Mouse (Mus musculus): ENCODE results near the gene Fam155a. TPM values are rescaled to one million over a fixed set of nuclear protein-coding genes. Genes with fewer than 3 reads are reported as not detected.

Fam155a gene
- polyA plus RNA-seq, 1 experiment from 2014 or later: 31.5 TPM

DNA sequence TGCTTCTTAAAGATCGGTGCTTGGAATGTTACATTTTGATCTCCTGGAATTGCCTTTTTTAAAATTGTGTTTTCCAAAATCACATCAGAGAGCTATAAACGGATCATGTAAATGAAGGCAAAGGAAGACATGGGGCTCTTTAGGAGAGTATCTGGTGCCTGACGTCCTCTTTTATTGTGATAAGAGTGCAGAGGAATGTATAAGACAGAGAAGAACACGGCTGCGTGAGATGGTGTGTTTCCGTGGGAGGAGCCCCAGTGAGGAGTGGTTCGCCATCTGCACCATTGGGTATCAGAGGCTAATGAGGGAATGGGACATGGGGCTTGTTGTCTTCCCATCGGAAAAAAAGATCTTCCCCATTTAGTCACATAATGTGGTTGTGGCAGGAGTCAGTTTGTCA lies 506.6 kb downstream of the Fam155a start:
- no peak for ATAC-seq
- Histone ChIP-seq H3K27ac (ENCODE audit: low read length) (no peak overlapping the region), H3K36me3 (ENCODE audit: control insufficient read depth, insufficient read depth, low read length) (no peaks in the 10 kb centered on the region), H3K4me2 (ENCODE audit: low read length) (no peak overlapping the region), H3K9me3 (replicated peaks; ENCODE audit: control insufficient read depth, low read length, poor library complexity, severe bottlenecking) (no peaks in the 10 kb centered on the region), H3K4me1 (ENCODE audit: control insufficient read depth, insufficient read depth, low read length) (peaks cover 2% of the 10 kb centered on the region; the same call in 1 of the 2 replicates), H3K27me3 (ENCODE audit: control insufficient read depth, insufficient read depth, low read depth, low read length) (no peaks in the 10 kb centered on the region), H3K4me3 (ENCODE audit: low read depth, low read length) (no peak overlapping the region), H3K9ac (ENCODE audit: low read depth, low read length) (no peak overlapping the region)
- WGBS: 88% methylated on average over 8 of the region's 8 CpGs

DNA sequence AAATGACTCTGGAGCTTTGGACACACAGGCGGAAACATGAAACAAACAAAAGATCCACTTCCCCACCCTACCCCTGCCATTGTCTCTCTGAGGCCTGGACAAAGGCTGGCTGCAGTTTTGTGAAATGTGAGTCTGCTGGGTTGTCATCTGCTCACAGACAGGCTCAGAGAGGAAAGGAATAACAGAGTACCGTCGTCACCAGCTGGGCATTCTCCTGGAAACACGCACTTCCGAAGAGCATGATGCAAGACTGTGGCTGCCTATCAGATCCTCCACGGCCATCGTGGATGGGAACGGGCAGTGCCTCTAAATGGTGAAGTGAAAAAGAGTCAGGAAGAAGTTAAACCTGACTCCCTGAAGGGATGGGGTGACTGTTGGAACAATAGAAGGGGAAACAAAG lies 509.4 kb downstream of the Fam155a start:
- peaks cover 2% of the 10 kb centered on the region; the same call in 1 of the 2 replicates for H3K4me1 ChIP-seq (ENCODE audit: control insufficient read depth, insufficient read depth, low read length)
- H3K9me3 ChIP-seq (replicated peaks; ENCODE audit: control insufficient read depth, low read length, poor library complexity, severe bottlenecking): no peaks in the 10 kb centered on the region
- peak; percentile 61; the same call in 1 of the 2 replicates for ATAC-seq
- H3K27me3 ChIP-seq (ENCODE audit: control insufficient read depth, insufficient read depth, low read depth, low read length): no peaks in the 10 kb centered on the region
- peak overlapping the region; percentile 50; the same call in 1 of the 2 replicates for H3K27ac ChIP-seq (ENCODE audit: low read length)
- H3K4me2 ChIP-seq (ENCODE audit: low read length): no peak overlapping the region
- H3K9ac ChIP-seq (ENCODE audit: low read depth, low read length): no peak overlapping the region
- H3K36me3 ChIP-seq (ENCODE audit: control insufficient read depth, insufficient read depth, low read length): no peaks in the 10 kb centered on the region
- WGBS: 20% methylated on average over 8 of the region's 8 CpGs
- no peak overlapping the region for H3K4me3 ChIP-seq (ENCODE audit: low read depth, low read length)

DNA sequence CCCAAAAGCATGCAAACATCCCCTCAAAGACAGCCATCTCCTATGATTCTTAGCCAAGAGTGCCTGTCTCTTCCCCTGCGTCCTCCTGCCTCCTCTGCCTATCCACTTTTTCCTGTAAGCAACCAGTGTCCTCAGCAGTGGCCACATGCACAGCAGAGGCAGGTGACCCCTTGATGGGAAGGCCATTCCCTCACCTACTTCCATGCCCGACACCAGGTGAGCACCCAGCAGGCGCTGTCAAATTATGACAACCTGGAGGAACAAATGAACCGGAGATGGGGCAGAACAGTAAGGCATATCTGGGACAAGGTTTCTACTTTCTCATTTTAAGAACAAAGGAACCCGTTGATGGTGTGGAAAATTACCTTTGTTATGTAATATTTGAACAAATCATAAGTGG lies 515.6 kb downstream of the Fam155a start:
- Histone ChIP-seq H3K27me3 (ENCODE audit: control insufficient read depth, insufficient read depth, low read depth, low read length) (no peaks in the 10 kb centered on the region), H3K4me3 (ENCODE audit: low read depth, low read length) (no peak overlapping the region), H3K4me2 (ENCODE audit: low read length) (no peak overlapping the region), H3K27ac (ENCODE audit: low read length) (no peak overlapping the region), H3K9me3 (replicated peaks; ENCODE audit: control insufficient read depth, low read length, poor library complexity, severe bottlenecking) (no peaks in the 10 kb centered on the region), H3K4me1 (ENCODE audit: control insufficient read depth, insufficient read depth, low read length) (no peaks in the 10 kb centered on the region), H3K36me3 (ENCODE audit: control insufficient read depth, insufficient read depth, low read length) (no peaks in the 10 kb centered on the region), H3K9ac (ENCODE audit: low read depth, low read length) (no peak overlapping the region)
- WGBS: 90% methylated on average over 5 of the region's 5 CpGs
- ATAC-seq: no peak

- no peak for ATAC-seq
- Histone ChIP-seq H3K9me3 (replicated peaks; ENCODE audit: control insufficient read depth, low read length, poor library complexity, severe bottlenecking) (no peaks in the 10 kb centered on the region), H3K9ac (ENCODE audit: low read depth, low read length) (no peak overlapping the region), H3K27ac (ENCODE audit: low read length) (no peak overlapping the region), H3K4me3 (ENCODE audit: low read depth, low read length) (no peak overlapping the region), H3K27me3 (ENCODE audit: control insufficient read depth, insufficient read depth, low read depth, low read length) (no peaks in the 10 kb centered on the region), H3K4me1 (ENCODE audit: control insufficient read depth, insufficient read depth, low read length) (peaks cover 3% of the 10 kb centered on the region), H3K4me2 (ENCODE audit: low read length) (no peak overlapping the region), H3K36me3 (ENCODE audit: control insufficient read depth, insufficient read depth, low read length) (no peaks in the 10 kb centered on the region)
- WGBS: 72% methylated on average over 4 of the region's 4 CpGs
Observed at GRCm38 (mm10) chr8:9252991-9253390, 518.0 kb downstream of the Fam155a start.

- H3K4me1 ChIP-seq (ENCODE audit: control insufficient read depth, insufficient read depth, low read length): peaks cover 11% of the 10 kb centered on the region
- 55% methylated on average over 17 of the region's 17 CpGs for WGBS
- no peak overlapping the region for H3K4me3 ChIP-seq (ENCODE audit: low read depth, low read length)
- H3K4me2 ChIP-seq (ENCODE audit: low read length): no peak overlapping the region
- H3K27ac ChIP-seq (ENCODE audit: low read length): peak overlapping the region; percentile 45
- no peak overlapping the region; the same call in 1 of the 2 replicates for H3K9ac ChIP-seq (ENCODE audit: low read depth, low read length)
- no peaks in the 10 kb centered on the region for H3K9me3 ChIP-seq (replicated peaks; ENCODE audit: control insufficient read depth, low read length, poor library complexity, severe bottlenecking)
- H3K27me3 ChIP-seq (ENCODE audit: control insufficient read depth, insufficient read depth, low read depth, low read length): no peaks in the 10 kb centered on the region
- peak; percentile 56; the same call in 1 of the 2 replicates for ATAC-seq
- no peaks in the 10 kb centered on the region for H3K36me3 ChIP-seq (ENCODE audit: control insufficient read depth, insufficient read depth, low read length)
Observed at GRCm38 (mm10) chr8:9248109-9248821, 522.7 kb downstream of the Fam155a start.

GRCm38 (mm10) chr8:9245994-9246393 lies 525.0 kb downstream of the Fam155a start:
- H3K27ac ChIP-seq (ENCODE audit: low read length): no peak overlapping the region
- H3K4me2 ChIP-seq (ENCODE audit: low read length): no peak overlapping the region
- H3K4me3 ChIP-seq (ENCODE audit: low read depth, low read length): no peak overlapping the region
- no peaks in the 10 kb centered on the region for H3K9me3 ChIP-seq (replicated peaks; ENCODE audit: control insufficient read depth, low read length, poor library complexity, severe bottlenecking)
- H3K9ac ChIP-seq (ENCODE audit: low read depth, low read length): no peak overlapping the region
- H3K27me3 ChIP-seq (ENCODE audit: control insufficient read depth, insufficient read depth, low read depth, low read length): no peaks in the 10 kb centered on the region
- ATAC-seq: no peak
- no peaks in the 10 kb centered on the region for H3K36me3 ChIP-seq (ENCODE audit: control insufficient read depth, insufficient read depth, low read length)
- peaks cover 15% of the 10 kb centered on the region for H3K4me1 ChIP-seq (ENCODE audit: control insufficient read depth, insufficient read depth, low read length)
- WGBS: 47% methylated on average over 5 of the region's 5 CpGs

GRCm38 (mm10) chr8:9240996-9241395 lies 530.0 kb downstream of the Fam155a start:
- H3K4me1 ChIP-seq (ENCODE audit: control insufficient read depth, insufficient read depth, low read length): peaks cover 20% of the 10 kb centered on the region
- H3K4me2 ChIP-seq (ENCODE audit: low read length): no peak overlapping the region
- no peaks in the 10 kb centered on the region for H3K27me3 ChIP-seq (ENCODE audit: control insufficient read depth, insufficient read depth, low read depth, low read length)
- H3K4me3 ChIP-seq (ENCODE audit: low read depth, low read length): no peak overlapping the region
- H3K9ac ChIP-seq (ENCODE audit: low read depth, low read length): no peak overlapping the region
- no peaks in the 10 kb centered on the region for H3K36me3 ChIP-seq (ENCODE audit: control insufficient read depth, insufficient read depth, low read length)
- no peak overlapping the region for H3K27ac ChIP-seq (ENCODE audit: low read length)
- no peaks in the 10 kb centered on the region for H3K9me3 ChIP-seq (replicated peaks; ENCODE audit: control insufficient read depth, low read length, poor library complexity, severe bottlenecking)
- no peak for ATAC-seq
- 22% methylated on average over 5 of the region's 5 CpGs for WGBS

- H3K9ac ChIP-seq (ENCODE audit: low read depth, low read length): no peak overlapping the region
- H3K27me3 ChIP-seq (ENCODE audit: control insufficient read depth, insufficient read depth, low read depth, low read length): no peaks in the 10 kb centered on the region
- H3K36me3 ChIP-seq (ENCODE audit: control insufficient read depth, insufficient read depth, low read length): no peaks in the 10 kb centered on the region
- 54% methylated on average over 11 of the region's 11 CpGs for WGBS
- H3K9me3 ChIP-seq (replicated peaks; ENCODE audit: control insufficient read depth, low read length, poor library complexity, severe bottlenecking): no peaks in the 10 kb centered on the region
- H3K4me2 ChIP-seq (ENCODE audit: low read length): no peak overlapping the region
- H3K4me1 ChIP-seq (ENCODE audit: control insufficient read depth, insufficient read depth, low read length): peaks cover 24% of the 10 kb centered on the region
- ATAC-seq: no peak
- no peak overlapping the region for H3K27ac ChIP-seq (ENCODE audit: low read length)
- H3K4me3 ChIP-seq (ENCODE audit: low read depth, low read length): no peak overlapping the region
Observed at GRCm38 (mm10) chr8:9239741-9240140, 531.2 kb downstream of the Fam155a start.

DNA sequence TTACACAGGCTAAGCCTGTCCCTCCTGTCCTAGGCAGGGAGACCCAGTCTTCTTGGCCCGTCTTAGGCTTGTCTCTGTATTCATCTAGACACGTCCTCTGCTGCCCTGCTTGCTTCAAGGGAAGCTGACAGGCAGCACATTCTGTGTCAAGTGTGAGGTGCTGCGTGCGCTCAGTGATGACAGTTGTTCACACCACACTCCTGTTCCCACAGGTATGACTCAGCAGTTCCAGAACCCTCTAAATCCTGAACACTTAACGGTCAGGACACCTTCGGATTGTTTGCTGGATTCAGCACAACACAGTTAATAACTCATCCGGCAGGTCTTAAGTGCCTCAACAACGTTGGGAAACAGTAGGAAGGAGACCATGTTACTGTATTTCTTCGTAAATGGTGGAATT lies 532.0 kb downstream of the Fam155a start:
- Histone ChIP-seq H3K4me3 (ENCODE audit: low read depth, low read length) (no peak overlapping the region), H3K4me1 (ENCODE audit: control insufficient read depth, insufficient read depth, low read length) (peaks cover 24% of the 10 kb centered on the region), H3K36me3 (ENCODE audit: control insufficient read depth, insufficient read depth, low read length) (no peaks in the 10 kb centered on the region), H3K27ac (ENCODE audit: low read length) (no peak overlapping the region), H3K27me3 (ENCODE audit: control insufficient read depth, insufficient read depth, low read depth, low read length) (no peaks in the 10 kb centered on the region), H3K4me2 (ENCODE audit: low read length) (no peak overlapping the region), H3K9me3 (replicated peaks; ENCODE audit: control insufficient read depth, low read length, poor library complexity, severe bottlenecking) (no peaks in the 10 kb centered on the region), H3K9ac (ENCODE audit: low read depth, low read length) (no peak overlapping the region)
- WGBS: 79% methylated on average over 9 of the region's 9 CpGs
- no peak for ATAC-seq

All from midbrain, embryonic 16.5 days (tissue).